Mouse (Mus musculus): ENCODE measurements around the gene Igfbp1. TPM values are rescaled to one million over a fixed set of nuclear protein-coding genes. Genes with fewer than 3 reads are reported as not detected.

Gene Igfbp1
- polyA plus RNA-seq, 1 experiment from 2014 or later = 0.60 TPM

DNA sequence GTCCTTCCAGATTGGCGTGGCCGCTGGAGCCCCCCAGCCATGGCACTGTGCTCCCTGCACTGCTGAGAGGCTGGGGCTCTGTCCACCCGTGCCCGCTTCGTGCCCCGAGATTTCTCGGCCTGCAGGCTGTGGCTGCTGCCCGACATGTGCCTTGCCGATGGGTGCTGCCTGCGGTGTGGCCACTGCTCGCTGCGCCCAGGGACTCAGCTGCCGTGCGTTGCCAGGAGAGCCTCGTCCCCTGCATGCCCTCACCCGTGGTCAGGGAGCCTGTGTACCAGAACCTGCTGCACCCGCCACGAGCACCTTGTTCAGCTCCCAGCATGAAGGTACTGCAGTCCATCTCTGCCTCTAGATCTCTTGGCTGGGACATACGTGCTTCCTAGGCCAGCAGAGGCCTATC lies 424 bp downstream of the Igfbp1 start:
- ATAC-seq (ENCODE audit: borderline replicate concordance, extremely low read depth, low FRiP score, low TSS enrichment) = no peak
- Histone ChIP-seq H3K36me3 (no peaks in the 10 kb centered on the region), H3K4me3 (no peak overlapping the region), H3K4me1 (no peaks in the 10 kb centered on the region), H3K27ac (peak overlapping the region; percentile 74), H3K9ac (no peak overlapping the region), H3K9me3 (no peaks in the 10 kb centered on the region), H3K4me2 (no peak overlapping the region), H3K27me3 (no peaks in the 10 kb centered on the region)
- WGBS = 87% methylated on average over 19 of the region's 19 CpGs

- H3K27ac ChIP-seq = peak overlapping the region; percentile 74
- H3K27me3 ChIP-seq = no peaks in the 10 kb centered on the region
- 58% methylated on average over 10 of the region's 10 CpGs for WGBS
- no peaks in the 10 kb centered on the region for H3K9me3 ChIP-seq
- no peaks in the 10 kb centered on the region for H3K4me1 ChIP-seq
- no peak overlapping the region for H3K4me3 ChIP-seq
- ATAC-seq (ENCODE audit: borderline replicate concordance, extremely low read depth, low FRiP score, low TSS enrichment) = peak; percentile 71
- no peak overlapping the region for H3K4me2 ChIP-seq
- H3K36me3 ChIP-seq = no peaks in the 10 kb centered on the region
- no peak overlapping the region for H3K9ac ChIP-seq
These were observed 1.1 kb downstream of the Igfbp1 start for GRCm38 (mm10) chr11:7198481-7199256.

GRCm38 (mm10) chr11:7199736-7200392 lies 2.3 kb downstream of the Igfbp1 start:
- Histone ChIP-seq H3K4me1 (no peaks in the 10 kb centered on the region), H3K4me2 (no peak overlapping the region), H3K9ac (no peak overlapping the region), H3K27ac (no peak overlapping the region), H3K9me3 (no peaks in the 10 kb centered on the region), H3K36me3 (no peaks in the 10 kb centered on the region), H3K4me3 (no peak overlapping the region), H3K27me3 (no peaks in the 10 kb centered on the region)
- WGBS = 45% methylated on average over 14 of the region's 14 CpGs
- ATAC-seq (ENCODE audit: borderline replicate concordance, extremely low read depth, low FRiP score, low TSS enrichment) = no peak

DNA sequence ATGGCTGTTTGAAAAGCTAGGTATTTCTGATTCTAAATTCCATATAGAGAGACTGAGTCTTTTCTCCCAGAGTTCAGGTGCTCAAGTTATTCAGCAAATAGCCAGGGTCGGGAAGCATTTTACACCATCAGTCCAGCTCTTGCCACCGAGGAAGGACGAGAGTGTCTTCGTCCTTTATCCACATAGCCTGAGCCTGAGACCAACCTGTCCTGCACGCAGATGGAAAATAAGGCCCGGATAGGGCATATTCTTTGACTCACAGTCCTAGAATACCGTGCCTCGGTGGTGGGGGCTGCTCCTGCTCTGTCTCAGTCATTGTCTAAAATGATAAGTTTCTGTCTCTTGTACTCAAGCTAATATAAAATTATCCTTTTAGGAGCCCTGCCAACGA lies 2.8 kb downstream of the Igfbp1 start:
- Histone ChIP-seq H3K9ac (no peak overlapping the region), H3K4me3 (no peak overlapping the region), H3K27ac (no peak overlapping the region), H3K4me1 (no peaks in the 10 kb centered on the region), H3K4me2 (no peak overlapping the region), H3K9me3 (no peaks in the 10 kb centered on the region), H3K27me3 (no peaks in the 10 kb centered on the region), H3K36me3 (no peaks in the 10 kb centered on the region)
- ATAC-seq (ENCODE audit: borderline replicate concordance, extremely low read depth, low FRiP score, low TSS enrichment) = no peak
- WGBS = 63% methylated on average over 9 of the region's 9 CpGs

GRCm38 (mm10) chr11:7202206-7202605 lies 4.6 kb downstream of the Igfbp1 start:
- H3K27me3 ChIP-seq = no peaks in the 10 kb centered on the region
- 47% methylated on average over 7 of the region's 7 CpGs for WGBS
- no peaks in the 10 kb centered on the region for H3K4me1 ChIP-seq
- no peak overlapping the region for H3K9ac ChIP-seq
- H3K4me2 ChIP-seq = no peak overlapping the region
- H3K9me3 ChIP-seq = no peaks in the 10 kb centered on the region
- no peak overlapping the region for H3K4me3 ChIP-seq
- H3K27ac ChIP-seq = no peak overlapping the region
- no peak for ATAC-seq (ENCODE audit: borderline replicate concordance, extremely low read depth, low FRiP score, low TSS enrichment)
- H3K36me3 ChIP-seq = no peaks in the 10 kb centered on the region

DNA sequence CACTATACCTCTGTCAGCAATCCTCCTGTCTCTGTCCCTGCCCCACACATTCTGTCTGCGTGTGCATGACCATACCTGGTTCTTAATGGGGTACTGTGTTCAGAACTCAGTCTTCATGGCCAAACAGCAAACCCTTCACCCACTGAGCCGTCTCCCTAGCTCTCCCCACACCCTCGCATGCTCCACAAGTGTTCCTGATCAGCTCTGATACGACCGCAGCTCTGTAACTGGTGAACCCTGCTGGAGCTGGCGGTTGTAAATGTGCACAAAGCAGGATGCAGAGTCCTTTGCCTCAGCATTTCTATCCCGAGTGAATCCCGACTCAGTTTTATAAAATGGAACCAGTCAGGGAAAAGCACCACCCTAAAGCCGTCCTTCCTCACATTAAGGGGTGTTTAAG lies 6.3 kb downstream of the Igfbp1 start:
- WGBS = 81% methylated on average over 9 of the region's 9 CpGs
- no peaks in the 10 kb centered on the region for H3K27me3 ChIP-seq
- ATAC-seq (ENCODE audit: borderline replicate concordance, extremely low read depth, low FRiP score, low TSS enrichment) = no peak
- no peaks in the 10 kb centered on the region for H3K9me3 ChIP-seq
- no peaks in the 10 kb centered on the region for H3K36me3 ChIP-seq
- no peak overlapping the region for H3K9ac ChIP-seq
- no peak overlapping the region for H3K4me2 ChIP-seq
- H3K4me3 ChIP-seq = no peak overlapping the region
- no peak overlapping the region for H3K27ac ChIP-seq
- no peaks in the 10 kb centered on the region for H3K4me1 ChIP-seq

GRCm38 (mm10) chr11:7210343-7210742 lies 12.8 kb downstream of the Igfbp1 start:
- Histone ChIP-seq H3K9me3 (no peaks in the 10 kb centered on the region), H3K27me3 (peaks cover 35% of the 10 kb centered on the region), H3K4me1 (peaks cover 30% of the 10 kb centered on the region), H3K27ac (no peak overlapping the region), H3K4me2 (no peak overlapping the region), H3K36me3 (no peaks in the 10 kb centered on the region), H3K4me3 (no peak overlapping the region), H3K9ac (no peak overlapping the region)
- 13% methylated on average over 6 of the region's 6 CpGs for WGBS
- ATAC-seq (ENCODE audit: borderline replicate concordance, extremely low read depth, low FRiP score, low TSS enrichment) = no peak

GRCm38 (mm10) chr11:7211211-7211610 lies 13.6 kb downstream of the Igfbp1 start:
- no peak for ATAC-seq (ENCODE audit: borderline replicate concordance, extremely low read depth, low FRiP score, low TSS enrichment)
- H3K9ac ChIP-seq = no peak overlapping the region
- H3K4me2 ChIP-seq = peak overlapping the region; percentile 9; the same call in 1 of the 2 replicates

GRCm38 (mm10) chr11:7212126-7212798 lies 14.7 kb downstream of the Igfbp1 start:
- peaks cover 30% of the 10 kb centered on the region for H3K4me1 ChIP-seq
- H3K9ac ChIP-seq = no peak overlapping the region
- peak overlapping the region; percentile 57 for H3K4me3 ChIP-seq
- no peak overlapping the region for H3K27ac ChIP-seq
- no peaks in the 10 kb centered on the region for H3K36me3 ChIP-seq
- peaks cover 38% of the 10 kb centered on the region for H3K27me3 ChIP-seq
- no peak for ATAC-seq (ENCODE audit: borderline replicate concordance, extremely low read depth, low FRiP score, low TSS enrichment)
- peak overlapping the region; percentile 97 for H3K4me2 ChIP-seq
- 19% methylated on average over 17 of the region's 17 CpGs for WGBS
- no peaks in the 10 kb centered on the region for H3K9me3 ChIP-seq

More at GRCm38 (mm10) chr11:7211211-7211610, 13.6 kb downstream of the Igfbp1 start:
- H3K27ac ChIP-seq = no peak overlapping the region
- no peak overlapping the region for H3K4me3 ChIP-seq
- H3K9me3 ChIP-seq = no peaks in the 10 kb centered on the region
- H3K4me1 ChIP-seq = peaks cover 30% of the 10 kb centered on the region
- H3K36me3 ChIP-seq = no peaks in the 10 kb centered on the region
- peaks cover 38% of the 10 kb centered on the region for H3K27me3 ChIP-seq
- 15% methylated on average over 9 of the region's 9 CpGs for WGBS

DNA sequence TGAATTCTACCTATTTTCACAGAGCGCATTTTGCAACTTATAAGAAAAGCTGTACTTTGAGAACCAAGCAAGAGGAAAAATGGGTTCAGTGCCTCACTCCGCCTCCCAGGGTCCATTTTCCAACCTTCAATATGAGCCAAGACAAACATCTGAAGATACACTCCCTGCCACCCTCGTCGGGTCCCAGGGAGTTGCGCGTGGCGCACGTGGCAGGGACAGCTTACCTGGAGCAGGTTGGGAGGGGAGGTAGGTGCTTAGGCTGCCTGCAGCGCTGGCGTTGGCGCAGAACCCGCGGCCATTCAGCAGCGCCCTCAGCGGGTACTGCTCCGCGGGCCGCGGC lies 15.5 kb downstream of the Igfbp1 start:
- Histone ChIP-seq H3K4me1 (peaks cover 30% of the 10 kb centered on the region), H3K36me3 (no peaks in the 10 kb centered on the region), H3K27ac (no peak overlapping the region), H3K9ac (0 out of 2 replicates have a peak overlapping the region, but pooled peaks have one; percentile 29), H3K4me2 (peak overlapping the region; percentile 97), H3K27me3 (peaks cover 38% of the 10 kb centered on the region), H3K9me3 (no peaks in the 10 kb centered on the region), H3K4me3 (peak overlapping the region; percentile 57)
- 2% methylated on average over 19 of the region's 19 CpGs for WGBS
- ATAC-seq (ENCODE audit: borderline replicate concordance, extremely low read depth, low FRiP score, low TSS enrichment) = no peak

DNA sequence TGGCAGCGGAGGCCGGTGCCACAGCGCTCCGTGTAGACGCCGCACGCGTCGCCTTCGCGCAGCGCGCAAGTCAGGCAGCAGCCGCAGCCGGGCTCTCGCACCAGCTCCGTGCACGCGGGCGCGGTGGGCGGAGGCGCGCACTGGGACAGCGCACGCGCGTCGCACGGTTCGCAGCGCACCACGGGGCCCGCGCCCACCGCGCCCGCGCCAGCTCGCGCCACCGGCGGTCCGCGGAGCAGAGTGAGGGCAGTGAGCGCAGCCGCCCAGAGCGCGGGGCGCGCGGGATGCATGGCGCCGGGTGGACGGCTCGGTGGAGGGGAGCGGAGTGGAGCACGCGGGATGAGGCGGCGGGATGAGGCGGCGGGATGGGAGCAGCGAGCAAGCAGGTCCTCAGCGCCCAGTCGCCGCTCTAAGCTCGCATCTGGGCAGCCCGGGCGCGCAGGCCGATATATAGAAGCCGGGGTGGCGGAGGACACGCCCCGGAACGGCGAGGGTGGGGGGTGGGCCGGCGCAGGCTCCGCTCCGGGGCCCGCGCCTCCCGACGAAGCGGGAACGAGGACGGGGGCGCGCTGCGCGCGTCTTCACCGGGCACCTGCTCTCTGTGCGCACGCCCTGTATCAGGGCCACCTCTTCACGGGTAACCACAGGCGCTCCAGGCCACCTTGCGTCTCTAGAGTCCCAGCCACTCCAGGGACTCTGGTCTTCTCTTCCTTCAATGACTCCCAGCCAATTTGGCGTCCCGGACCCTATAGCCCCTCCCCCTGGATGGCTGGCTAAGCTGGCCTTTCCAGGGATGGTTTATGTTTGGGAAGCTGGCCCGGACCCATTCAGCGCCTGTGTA lies 16.1 kb downstream of the Igfbp1 start, which contains the start of gene Igfbp3:
Gene Igfbp3, minus strand, starts transcription at position 423 of the 841 bp plus-strand sequence.
- H3K4me2 ChIP-seq = peak within 1 kb of the TSS; percentile 97
- no peaks in the 10 kb centered on the region for H3K36me3 ChIP-seq
- peaks cover 38% of the 10 kb centered on the region for H3K27me3 ChIP-seq
- H3K27ac ChIP-seq = no peak within 1 kb of the TSS
- no peaks in the 10 kb centered on the region for H3K9me3 ChIP-seq
- WGBS = under 1% methylated on average over 85 of the region's 104 CpGs
- H3K4me3 ChIP-seq = peak within 1 kb of the TSS; percentile 57
- peak within 1 kb of the TSS; percentile 30; the same call in 1 of the 2 replicates for H3K9ac ChIP-seq
- peaks cover 30% of the 10 kb centered on the region for H3K4me1 ChIP-seq
- peak; percentile 76 for ATAC-seq (ENCODE audit: borderline replicate concordance, extremely low read depth, low FRiP score, low TSS enrichment)

All from lung, embryonic 15.5 days (tissue).